Mouse (Mus musculus): ENCODE results near the gene Rsg1. TPM values are rescaled to one million over a fixed set of nuclear protein-coding genes. Genes with fewer than 3 reads are reported as not detected.

Gene Rsg1
- total RNA-seq, 2 experiments from 2014 or later = 1.4 to 1.8 TPM

GRCm38 (mm10) chr4:141210524-141211219 lies 3.1 kb upstream of the Rsg1 start:
- peak; percentile 19 for ATAC-seq (replicated peaks; ENCODE audit: poor library complexity)

DNA sequence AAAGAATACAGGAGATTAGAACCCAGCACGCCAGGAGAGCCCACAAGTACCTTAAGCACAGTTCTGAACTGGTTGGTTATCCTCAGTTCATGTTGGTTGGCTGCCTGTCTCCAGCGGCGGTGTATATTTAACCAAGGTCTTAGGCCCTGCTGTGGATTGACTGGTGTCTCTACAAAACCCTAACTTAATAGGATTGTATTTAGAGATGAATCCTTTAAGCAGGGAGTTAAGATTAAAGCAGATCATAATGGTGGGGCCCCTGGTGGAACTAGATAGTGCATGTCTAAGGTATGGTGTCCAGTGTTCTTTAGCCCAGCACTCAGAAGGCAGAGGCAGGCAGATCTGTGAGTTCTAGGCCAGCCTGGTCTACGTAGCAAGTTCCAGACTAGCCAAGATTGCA lies 2.1 kb upstream of the Rsg1 start:
- no peak for ATAC-seq (replicated peaks; ENCODE audit: poor library complexity)

DNA sequence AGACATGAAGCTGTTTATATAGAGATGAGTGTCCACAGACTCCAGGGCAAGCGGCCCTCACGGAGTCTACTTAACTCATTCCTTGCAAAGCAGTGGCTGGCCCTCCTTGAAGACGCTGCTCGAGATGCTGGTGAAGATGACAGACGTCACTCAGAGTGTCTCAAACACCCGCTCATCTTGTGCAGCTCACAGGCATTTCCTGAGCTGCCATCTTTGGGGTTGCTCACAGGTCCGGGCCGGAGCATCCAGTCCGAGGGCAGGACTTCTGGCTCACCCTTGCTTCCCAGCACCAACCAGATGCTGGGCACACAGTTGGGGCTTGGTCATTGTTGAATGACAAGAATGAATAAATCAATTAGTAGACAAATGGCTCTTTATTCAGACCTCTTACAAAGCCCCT lies 864 bp upstream of the Rsg1 start:
- ATAC-seq (replicated peaks; ENCODE audit: poor library complexity) = no peak

DNA sequence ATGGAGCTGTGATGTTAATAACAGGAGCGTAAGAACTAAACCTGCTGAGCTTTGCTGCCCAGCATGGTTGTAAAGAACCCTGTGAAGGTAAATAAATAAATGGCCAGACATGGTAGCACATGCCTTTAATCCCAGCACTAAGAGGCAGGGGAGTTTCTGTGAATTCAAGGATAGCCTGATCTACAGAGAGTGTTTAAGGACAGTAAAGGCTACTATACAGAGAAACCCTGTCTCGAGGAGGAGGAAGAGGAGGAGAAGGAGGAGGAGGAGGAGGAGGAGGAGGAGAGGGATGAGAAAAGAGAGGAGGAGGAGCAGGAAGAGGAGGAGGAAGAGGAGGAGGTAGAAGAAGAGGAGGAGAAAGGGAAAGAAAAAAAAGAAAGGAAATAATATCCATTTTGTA lies 414 bp upstream of the Rsg1 start:
- ATAC-seq (replicated peaks; ENCODE audit: poor library complexity) = no peak

DNA sequence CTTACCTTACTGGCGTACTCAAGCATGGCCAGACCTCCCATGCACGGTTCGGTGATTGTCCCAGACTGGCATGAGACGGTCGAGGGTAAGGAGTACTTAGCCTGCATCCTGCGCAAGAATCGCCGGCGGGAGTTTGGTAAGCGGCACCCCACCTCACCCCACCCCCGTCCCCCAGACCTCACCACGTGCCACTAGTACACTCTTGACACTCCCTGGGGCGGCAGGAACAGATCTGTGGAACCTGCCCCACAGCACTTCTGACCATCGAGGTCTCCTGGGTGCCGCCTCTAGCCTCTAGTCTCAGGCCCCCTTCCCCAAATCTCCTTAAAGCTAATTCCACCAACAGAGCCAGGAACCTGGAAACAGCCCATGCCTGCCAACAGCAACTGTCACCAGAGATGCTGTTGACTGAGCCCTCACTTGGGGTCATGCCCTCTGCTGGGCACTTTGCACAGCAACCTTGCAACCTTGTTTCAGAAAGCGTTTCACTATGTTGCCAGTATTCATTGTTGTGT lies 638 bp downstream of the Rsg1 start:
- ATAC-seq (replicated peaks; ENCODE audit: poor library complexity) = peak; percentile 86

DNA sequence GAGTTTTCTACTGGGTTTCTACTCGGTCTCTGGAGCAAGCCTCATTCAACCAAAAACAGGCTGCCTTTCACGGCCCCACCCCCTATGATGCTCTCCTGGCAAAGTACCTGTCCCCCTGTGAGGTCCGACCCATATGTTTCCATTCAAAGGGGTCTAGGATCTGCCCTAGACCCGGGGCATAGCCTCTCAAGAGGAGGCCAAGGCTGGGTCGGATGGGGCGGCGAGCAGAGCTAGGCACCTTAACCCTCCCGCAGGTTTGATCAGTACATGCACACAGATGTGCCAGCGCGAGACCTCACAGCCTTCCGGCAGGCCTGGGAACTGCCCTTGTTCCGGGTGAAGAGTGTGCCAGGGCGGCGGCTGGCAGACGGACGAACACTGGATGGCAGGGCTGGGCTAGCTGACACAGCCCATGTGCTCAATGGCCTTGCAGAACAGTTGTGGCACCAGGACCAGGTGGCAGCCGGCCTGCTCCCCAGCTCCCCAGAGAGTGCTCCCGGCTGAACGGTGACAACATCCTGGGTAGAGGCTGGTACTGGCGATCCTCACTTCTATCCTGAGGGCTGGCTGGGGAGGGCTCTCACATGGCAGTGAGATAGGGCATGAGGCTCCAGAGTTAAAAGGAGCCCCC lies 5.9 kb downstream of the Rsg1 start:
- ATAC-seq (replicated peaks; ENCODE audit: poor library complexity) = no peak

DNA sequence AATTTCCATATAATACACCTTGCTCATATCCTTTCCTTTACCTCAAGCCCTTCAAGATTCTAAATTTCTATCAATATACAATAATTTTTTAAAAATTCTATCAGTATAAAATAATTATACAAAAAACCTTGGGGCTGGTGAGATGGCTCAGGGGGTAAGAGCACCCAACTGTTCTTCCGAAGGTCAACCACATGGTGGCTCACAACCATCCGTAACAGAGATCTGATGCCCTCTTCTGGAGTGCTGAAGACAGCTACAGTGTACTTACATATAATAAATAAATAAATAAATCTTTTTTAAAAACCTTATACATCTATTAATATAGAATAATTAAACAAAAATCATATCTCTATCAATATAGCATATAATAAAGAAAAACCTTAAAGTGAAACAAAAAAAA lies 8.1 kb downstream of the Rsg1 start:
- ATAC-seq (replicated peaks; ENCODE audit: poor library complexity) = 0 out of 2 replicates have a peak, but pooled peaks have one; percentile 37

- peak; percentile 46; the same call in 1 of the 2 replicates for ATAC-seq (replicated peaks; ENCODE audit: poor library complexity)
Observed at GRCm38 (mm10) chr4:141222752-141223151, 9.0 kb downstream of the Rsg1 start.

- no peak for ATAC-seq (replicated peaks; ENCODE audit: poor library complexity)
Observed at GRCm38 (mm10) chr4:141228687-141229086, 14.9 kb downstream of the Rsg1 start.

DNA sequence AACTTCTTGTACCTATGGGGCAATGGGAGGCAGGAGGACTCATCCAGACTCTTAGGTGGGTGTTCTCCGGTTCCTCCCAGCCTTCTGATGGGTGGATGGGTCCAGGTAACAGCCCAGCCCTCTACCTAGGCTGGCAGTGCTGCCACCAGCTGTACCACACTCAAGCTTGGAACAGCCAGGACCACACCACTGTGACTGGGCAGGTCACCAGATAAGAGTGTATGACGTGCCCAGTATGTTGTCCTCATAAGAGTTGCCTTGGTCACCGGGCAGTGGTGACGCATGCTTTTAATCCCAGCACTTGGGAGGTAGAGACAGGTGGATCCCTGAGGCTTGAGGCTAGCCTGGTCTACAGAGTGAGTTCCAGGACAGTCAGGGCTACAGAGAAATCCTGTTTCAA lies 19.4 kb downstream of the Rsg1 start:
- no peak for ATAC-seq (replicated peaks; ENCODE audit: poor library complexity)

GRCm38 (mm10) chr4:141235537-141236111 lies 21.9 kb downstream of the Rsg1 start:
- ATAC-seq (replicated peaks; ENCODE audit: poor library complexity) = no peak

DNA sequence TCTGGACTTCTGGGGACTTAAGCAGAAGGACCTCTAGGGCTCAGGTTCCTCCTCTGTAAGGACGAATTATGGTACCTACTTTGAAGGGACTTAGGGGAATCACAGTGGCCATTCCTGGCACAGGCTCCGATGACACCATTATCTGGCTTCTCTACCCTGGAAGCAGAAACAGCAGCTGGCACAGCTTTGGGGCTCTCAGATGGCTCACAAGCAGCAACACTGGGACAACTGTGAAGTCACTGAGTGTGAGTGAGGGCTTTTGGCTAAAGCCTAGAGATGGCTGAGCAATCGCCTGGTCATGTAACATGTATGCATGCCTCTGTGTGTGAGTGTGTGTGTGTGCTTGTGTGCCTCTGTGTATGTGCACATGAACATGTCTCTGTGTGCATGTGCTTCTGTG lies 23.1 kb downstream of the Rsg1 start:
- ATAC-seq (replicated peaks; ENCODE audit: poor library complexity) = no peak

DNA sequence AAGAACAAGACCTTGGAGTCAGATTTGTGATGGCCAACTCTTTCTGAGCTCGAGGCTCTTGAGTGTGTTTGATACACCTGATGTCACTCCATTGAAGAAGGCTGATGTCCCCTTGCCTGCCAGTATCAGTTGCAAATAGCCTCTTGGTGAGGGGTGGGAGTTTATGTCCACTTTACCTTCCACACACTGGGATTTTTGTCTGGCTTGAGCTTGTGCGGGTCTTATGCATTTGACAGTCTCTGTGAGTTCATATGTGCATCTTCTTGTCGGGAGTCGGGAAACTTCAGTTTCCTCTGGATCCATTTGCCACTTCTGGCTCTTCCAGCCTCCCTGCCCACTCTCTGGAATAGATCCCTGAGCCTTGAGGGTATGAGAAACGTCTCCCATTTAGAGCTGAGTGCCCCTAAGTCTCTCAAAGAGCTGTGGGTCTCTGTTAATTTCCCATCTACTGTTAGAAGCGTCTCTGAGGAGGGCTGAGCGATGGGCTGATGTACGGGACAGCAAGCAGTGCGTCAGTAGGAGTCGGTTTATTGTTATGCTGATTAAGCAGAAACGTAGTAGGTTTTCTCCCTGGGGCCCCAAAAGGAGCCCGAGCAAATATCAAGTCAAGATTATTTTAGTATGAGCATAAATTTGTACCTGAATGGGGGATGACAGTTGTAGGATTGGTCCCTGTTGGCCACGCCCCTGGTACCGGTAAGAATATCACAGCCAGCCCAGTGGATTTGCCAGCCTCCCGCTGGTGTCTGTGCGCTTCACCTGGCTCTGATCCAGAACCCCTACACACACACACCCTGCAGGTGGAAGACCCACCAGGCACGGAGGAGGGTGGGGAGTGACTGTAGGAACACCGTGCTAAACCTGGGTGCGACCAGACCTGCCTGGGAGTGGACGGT lies 25.0 kb downstream of the Rsg1 start:
- ATAC-seq (replicated peaks; ENCODE audit: poor library complexity) = no peak

- ATAC-seq (replicated peaks; ENCODE audit: poor library complexity) = peak; percentile 97
Observed at GRCm38 (mm10) chr4:141239388-141240125, 25.8 kb downstream of the Rsg1 start, which contains the start of gene Arhgef19. Arhgef19 (plus strand) TSS chr4:141239499.

DNA sequence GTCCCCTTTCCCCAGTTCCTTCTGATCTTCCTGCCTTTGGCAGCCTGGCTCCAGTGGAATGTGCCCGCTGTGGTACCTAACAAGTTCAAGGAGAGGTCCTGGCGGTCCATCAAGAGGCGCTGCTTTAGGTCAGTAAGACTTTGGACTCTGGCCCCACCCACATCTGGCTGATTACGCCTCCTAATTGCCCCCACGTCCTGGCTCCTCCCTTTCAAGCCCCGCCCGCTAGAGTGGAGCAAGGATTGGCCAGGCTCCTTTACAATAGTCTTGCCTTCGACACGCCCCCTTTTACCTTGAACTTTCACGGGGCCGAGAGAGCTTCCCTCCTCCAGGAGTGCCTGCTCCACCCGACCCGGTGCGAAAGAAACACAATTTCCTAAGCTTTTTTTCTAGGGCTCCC lies 26.9 kb downstream of the Rsg1 start:
- ATAC-seq (replicated peaks; ENCODE audit: poor library complexity) = peak; percentile 59

DNA sequence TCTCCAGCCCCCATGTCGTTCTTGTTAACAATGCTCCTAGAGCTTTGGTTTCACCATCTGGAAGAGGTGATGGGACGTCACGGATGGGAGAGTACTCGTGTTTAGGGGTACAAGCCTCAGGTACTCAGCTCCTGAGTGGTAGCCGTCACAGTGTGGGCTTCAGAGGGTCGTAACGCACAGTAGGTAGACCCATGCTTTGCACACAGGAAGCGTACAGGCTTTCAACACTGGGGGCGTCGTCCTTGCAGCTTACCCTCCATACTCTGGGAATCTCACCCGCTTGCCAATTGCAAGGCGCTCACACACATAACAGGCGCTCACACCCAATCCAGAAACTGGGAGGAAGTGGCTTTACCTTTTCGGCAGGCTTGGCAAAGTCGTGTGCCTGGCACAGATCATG lies 28.1 kb downstream of the Rsg1 start:
- ATAC-seq (replicated peaks; ENCODE audit: poor library complexity) = no peak

DNA sequence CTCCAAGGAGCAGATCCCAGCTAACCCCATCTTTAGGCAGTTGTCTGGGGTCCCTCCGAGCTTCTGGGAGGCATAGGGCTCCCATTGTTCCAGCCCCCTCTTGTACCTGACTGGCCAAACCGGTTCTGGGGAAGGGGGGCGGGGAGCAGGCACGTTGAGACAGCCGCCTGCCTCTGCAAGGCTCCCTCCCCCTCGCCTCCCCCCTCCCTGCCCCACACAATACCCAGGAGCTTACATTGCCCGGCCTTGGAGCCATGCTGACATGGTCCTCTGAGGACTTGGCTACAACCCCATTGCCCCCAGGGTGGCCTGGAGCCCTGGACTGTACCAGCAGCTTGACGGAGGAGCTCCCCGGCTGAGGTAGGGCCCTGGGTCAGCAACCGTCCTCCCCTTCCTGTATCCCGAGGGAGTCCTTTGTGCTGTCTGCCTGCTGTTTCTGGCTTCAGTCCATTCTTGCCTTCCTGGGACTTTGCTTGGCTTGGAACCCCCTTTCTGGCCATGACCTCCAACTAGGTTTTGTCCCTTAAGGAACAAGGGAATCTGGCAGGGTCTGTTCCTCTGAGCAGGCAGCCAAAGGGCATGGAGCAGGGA lies 29.0 kb downstream of the Rsg1 start:
- ATAC-seq (replicated peaks; ENCODE audit: poor library complexity) = no peak

- no peak for ATAC-seq (replicated peaks; ENCODE audit: poor library complexity)
Observed at GRCm38 (mm10) chr4:141243636-141244035, 29.9 kb downstream of the Rsg1 start.

GRCm38 (mm10) chr4:141244401-141244800 lies 30.6 kb downstream of the Rsg1 start:
- no peak for ATAC-seq (replicated peaks; ENCODE audit: poor library complexity)

GRCm38 (mm10) chr4:141244931-141245425 lies 31.2 kb downstream of the Rsg1 start:
- no peak for ATAC-seq (replicated peaks; ENCODE audit: poor library complexity)
